Mouse (Mus musculus) lung, embryonic 14.5 days (tissue): ENCODE data around the gene Mlh1. TPM values are rescaled to one million over a fixed set of nuclear protein-coding genes. Genes with fewer than 3 reads are reported as not detected.
A peak's percentile ranks its signal among the peaks of the same experiment; 100 is the strongest.

Experiments used
- ATAC-seq: fragments of 200-750 bp; cut with Nextera tagmentation; 2 replicates; pipeline ENCODE4 v1.8.0; 2017; ENCODE audit warnings: mild to moderate bottlenecking, moderate TSS enrichment, moderate library complexity; ENCODE audit not compliant: insufficient read depth
- DNase-seq: peaks from one replicate; pipeline ENCODE4 v3.0.0-alpha.2; 2015
- H3K27ac ChIP-seq: fragments of 300-500 bp; sonication (generic); 2 replicates; pipeline ENCODE4 v1.5.1; 2014; ENCODE audit warnings: low read depth, mild to moderate bottlenecking, moderate library complexity
- H3K27me3 ChIP-seq: fragments of 300-500 bp; sonication (generic); 2 replicates; pipeline ENCODE4 v1.6.1; 2014; ENCODE audit warnings: low read length, control low read depth; ENCODE audit not compliant: insufficient read depth
- H3K36me3 ChIP-seq: fragments of 300-500 bp; sonication (generic); 2 replicates; pipeline ENCODE4 v1.6.1; 2014; ENCODE audit warnings: control low read depth; ENCODE audit not compliant: insufficient read depth
- H3K4me1 ChIP-seq: fragments of 300-500 bp; sonication (generic); 2 replicates; pipeline ENCODE4 v1.6.1; 2014; ENCODE audit warnings: antibody characterized with exemption, control low read depth; ENCODE audit not compliant: insufficient read depth
- H3K4me2 ChIP-seq: fragments of 300-500 bp; sonication (generic); 2 replicates; pipeline ENCODE4 v1.6.1; 2014; ENCODE audit warnings: mild to moderate bottlenecking
- H3K4me3 ChIP-seq: fragments of 300-500 bp; sonication (generic); 2 replicates; pipeline ENCODE4 v1.5.1; 2014; ENCODE audit warnings: low read depth, low read length
- H3K9ac ChIP-seq: fragments of 300-500 bp; sonication (generic); 2 replicates; pipeline ENCODE4 v1.6.1; 2014
- H3K9me3 ChIP-seq: fragments of 300-500 bp; sonication (generic); 2 replicates; pipeline ENCODE4 v1.6.1; 2016; ENCODE audit warnings: low read depth, low read length, control low read depth
- CTCF ChIP-seq: IDR thresholded peaks from 2 replicates; pipeline ENCODE4 v1.5.1; 2016; ENCODE audit warnings: antibody characterized with exemption, low read depth
- WGBS: fragments of 180-500 bp; shearing (Covaris S2); extraction: QIAGEN DNeasy Blood & Tissue Kit; methylation state at CpG from one replicate; pipeline ENCODE4 v1.1.7; 2014; 5-methylcytosine and 5-hydroxymethylcytosine counted together
- polyA plus RNA-seq: library from polyadenylated mRNA; unstranded; fragments of >200 nt; fragmentation: Nextera tagmentation; extraction: Ambion mirVana; gene quantifications from 2 replicates; pipeline ENCODE4 v1.2.1, GENCODE M21; 2014

Gene Mlh1
- polyA plus RNA-seq, 1 experiment from 2014 or later = 36.1 TPM

DNA sequence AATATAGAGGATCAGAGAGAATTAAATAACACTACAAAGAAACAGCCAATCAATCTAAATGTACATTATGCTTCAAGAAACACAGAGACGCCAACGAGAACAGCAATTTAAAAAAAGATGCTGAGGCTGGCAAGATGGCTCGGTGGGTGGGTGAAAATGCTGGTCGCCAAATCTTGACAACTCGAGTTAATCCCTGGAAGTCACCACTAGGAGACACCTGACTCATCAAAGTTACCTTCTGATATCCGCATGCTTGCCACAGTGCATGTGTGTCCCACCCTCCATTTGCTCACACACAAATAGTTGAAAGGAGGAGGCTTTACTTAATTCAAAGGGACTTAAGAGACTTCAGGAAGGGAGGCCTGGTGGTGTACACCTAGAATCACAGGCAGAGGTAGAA is 26.0 kb downstream of the Mlh1 start:
- DNase-seq (no peak), ATAC-seq (no peak)
- WGBS = 72% methylated on average over 6 of the region's 6 CpGs
- Histone ChIP-seq H3K27me3 (no peaks in the 10 kb centered on the region), H3K9ac (no peak overlapping the region), H3K36me3 (peaks cover 55% of the 10 kb centered on the region), H3K4me1 (no peaks in the 10 kb centered on the region), H3K9me3 (no peaks in the 10 kb centered on the region), H3K27ac (no peak overlapping the region), H3K4me3 (no peak overlapping the region), H3K4me2 (no peak overlapping the region)
- no peak for TF ChIP-seq CTCF

DNA sequence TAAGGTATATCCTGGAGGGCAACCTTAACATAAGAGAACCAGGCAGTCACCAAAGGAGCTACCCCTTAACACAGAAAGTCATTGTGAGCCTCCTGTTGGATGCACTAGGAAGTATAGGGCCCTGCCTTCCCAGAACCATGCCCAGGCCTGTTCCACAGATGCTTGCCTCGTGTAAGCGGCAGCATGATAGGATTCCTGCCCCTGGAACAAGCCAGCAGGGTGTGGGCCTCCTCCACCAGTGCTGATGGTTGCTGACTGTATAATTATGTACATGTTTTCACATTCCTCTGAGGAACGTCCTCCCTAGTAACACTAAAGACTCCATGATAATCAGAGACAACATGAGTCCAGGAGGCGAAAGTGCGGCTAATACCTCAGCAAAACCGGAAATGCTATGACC is 28.2 kb downstream of the Mlh1 start:
- Histone ChIP-seq H3K4me3 (no peak overlapping the region), H3K9ac (no peak overlapping the region), H3K36me3 (peaks cover 57% of the 10 kb centered on the region), H3K4me1 (no peaks in the 10 kb centered on the region), H3K27ac (no peak overlapping the region), H3K4me2 (no peak overlapping the region), H3K9me3 (no peaks in the 10 kb centered on the region), H3K27me3 (no peaks in the 10 kb centered on the region)
- 87% methylated on average over 6 of the region's 6 CpGs for WGBS
- ATAC-seq (no peak), DNase-seq (no peak)
- no peak for TF ChIP-seq CTCF

DNA sequence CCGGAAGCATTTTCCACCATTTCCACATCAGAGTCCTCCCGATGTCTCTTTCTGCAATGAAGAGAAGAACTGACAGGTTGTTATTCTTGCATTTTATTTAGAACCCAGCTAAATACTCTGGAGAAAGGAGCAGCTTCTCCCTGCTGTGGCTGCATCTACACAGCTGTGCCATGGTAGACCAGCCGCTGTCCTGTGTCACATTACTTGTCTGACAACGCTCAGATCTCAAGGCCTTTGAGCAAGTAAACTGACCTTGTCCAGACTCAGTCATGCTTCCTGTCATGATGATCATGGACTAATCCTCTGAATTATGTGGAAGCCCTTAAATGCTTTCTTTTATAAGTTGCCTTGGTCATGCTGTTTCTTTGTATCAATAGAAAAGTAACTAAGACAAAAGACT is 31.8 kb downstream of the Mlh1 start:
- no peak overlapping the region for H3K27ac ChIP-seq
- no peak overlapping the region for H3K9ac ChIP-seq
- H3K36me3 ChIP-seq = peaks cover 61% of the 10 kb centered on the region
- ATAC-seq (no peak), DNase-seq (no peak)
- no peak overlapping the region for H3K4me2 ChIP-seq
- no peaks in the 10 kb centered on the region for H3K4me1 ChIP-seq
- H3K4me3 ChIP-seq = no peak overlapping the region
- 83% methylated on average over 4 of the region's 4 CpGs for WGBS
- H3K9me3 ChIP-seq = no peaks in the 10 kb centered on the region
- TF ChIP-seq CTCF = no peak
- H3K27me3 ChIP-seq = no peaks in the 10 kb centered on the region

DNA sequence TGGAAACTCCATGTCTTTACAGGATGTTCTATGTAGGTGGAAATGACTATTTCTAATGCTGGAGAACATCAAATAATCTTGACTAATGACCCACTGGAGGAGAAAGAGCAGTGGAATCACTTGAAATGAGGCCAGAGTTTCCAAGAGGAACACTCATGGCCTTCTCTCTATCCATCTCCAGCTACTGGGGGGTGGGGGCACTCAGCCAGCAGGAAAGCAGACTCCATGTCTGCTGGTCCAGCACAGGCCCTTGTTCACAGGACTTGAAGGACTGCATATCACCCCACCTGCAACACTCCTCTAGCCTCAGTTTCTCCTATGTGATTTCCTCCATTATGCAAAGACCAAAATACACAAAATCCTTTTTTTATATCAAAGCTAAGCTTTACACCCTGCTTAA is 33.9 kb downstream of the Mlh1 start:
- DNase-seq (no peak), ATAC-seq (no peak)
- H3K4me2 ChIP-seq = no peak overlapping the region
- H3K36me3 ChIP-seq = peaks cover 74% of the 10 kb centered on the region
- no peak overlapping the region for H3K9ac ChIP-seq
- no peaks in the 10 kb centered on the region for H3K4me1 ChIP-seq
- H3K27ac ChIP-seq = no peak overlapping the region
- H3K27me3 ChIP-seq = no peaks in the 10 kb centered on the region
- no peaks in the 10 kb centered on the region for H3K9me3 ChIP-seq
- TF ChIP-seq CTCF = no peak
- H3K4me3 ChIP-seq = no peak overlapping the region

DNA sequence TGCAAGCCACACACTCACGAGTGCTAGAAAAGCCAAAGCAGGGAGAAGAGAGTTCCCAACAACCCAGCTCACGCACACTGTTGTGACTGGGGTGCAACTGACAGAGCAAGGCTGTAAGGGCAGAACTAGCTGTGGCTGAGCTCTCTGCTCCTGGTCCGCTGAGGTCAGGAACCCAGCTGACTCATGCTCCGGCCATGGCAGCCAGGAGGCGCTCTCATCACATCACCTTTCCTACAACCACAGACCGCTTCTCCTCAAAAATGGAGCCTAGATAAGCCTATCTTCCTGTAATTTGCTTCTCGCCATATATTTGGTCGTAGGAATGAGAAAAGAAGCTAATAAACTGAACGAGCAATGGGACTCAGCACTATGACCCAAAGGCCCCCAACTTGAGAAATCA is 36.9 kb downstream of the Mlh1 start:
- Histone ChIP-seq H3K4me3 (no peak overlapping the region), H3K36me3 (peaks cover 79% of the 10 kb centered on the region), H3K4me2 (no peak overlapping the region), H3K27ac (no peak overlapping the region), H3K9ac (no peak overlapping the region), H3K4me1 (no peaks in the 10 kb centered on the region), H3K9me3 (no peaks in the 10 kb centered on the region), H3K27me3 (no peaks in the 10 kb centered on the region)
- DNase-seq (no peak), ATAC-seq (no peak)
- peak; percentile 36 for TF ChIP-seq CTCF
- WGBS = 85% methylated on average over 9 of the region's 9 CpGs

DNA sequence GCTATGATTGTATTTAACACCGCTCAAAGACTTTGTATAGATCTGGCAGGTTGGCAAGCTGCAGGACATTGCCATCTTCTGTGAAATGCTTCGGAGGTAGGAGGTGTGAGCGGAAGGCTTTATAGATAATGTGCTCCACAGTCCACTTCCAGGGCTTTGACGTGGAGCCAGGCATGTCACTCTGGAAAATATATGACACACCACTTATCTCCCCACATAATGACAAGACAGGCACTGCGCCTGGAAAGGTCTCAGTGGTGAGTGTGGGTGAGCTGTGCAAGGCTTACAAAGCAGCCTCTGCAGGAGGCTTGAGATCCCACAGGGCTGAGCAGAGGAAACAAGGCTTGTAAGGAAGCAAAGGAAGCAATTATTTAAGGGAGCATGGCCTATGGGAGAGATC is 43.1 kb downstream of the Mlh1 start:
- ATAC-seq = no peak

DNA sequence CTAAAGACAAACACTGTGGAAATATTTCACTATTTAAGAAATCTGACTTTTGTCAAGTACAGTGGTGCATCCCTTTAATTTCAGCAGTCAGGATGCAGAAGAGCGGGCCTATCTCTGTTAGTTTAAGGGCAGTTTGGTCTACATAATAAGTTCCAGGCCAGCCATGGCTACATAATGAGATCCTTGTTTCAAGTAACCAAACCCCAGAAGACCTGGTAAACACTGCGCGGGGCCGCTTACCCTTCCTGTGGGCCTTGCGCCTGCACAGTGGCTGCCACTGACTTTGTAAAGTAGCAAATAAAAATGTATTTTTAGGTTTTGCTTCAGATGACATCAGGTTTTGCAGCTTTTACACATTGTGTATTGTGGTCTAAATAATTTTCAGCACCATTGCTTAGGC is 48.2 kb downstream of the Mlh1 start:
- no peak overlapping the region for H3K4me2 ChIP-seq
- ATAC-seq = no peak
- WGBS = 97% methylated on average over 5 of the region's 5 CpGs
- no peak for DNase-seq
- H3K4me1 ChIP-seq = no peaks in the 10 kb centered on the region
- no peaks in the 10 kb centered on the region for H3K9me3 ChIP-seq
- no peaks in the 10 kb centered on the region for H3K27me3 ChIP-seq
- TF ChIP-seq CTCF = no peak
- no peak overlapping the region for H3K27ac ChIP-seq
- no peak overlapping the region for H3K4me3 ChIP-seq
- H3K36me3 ChIP-seq = peaks cover 71% of the 10 kb centered on the region
- H3K9ac ChIP-seq = no peak overlapping the region

More for the DNA sequence above, 43.1 kb downstream of the Mlh1 start:
- H3K4me3 ChIP-seq = no peak overlapping the region
- no peak overlapping the region for H3K4me2 ChIP-seq
- DNase-seq = no peak
- no peaks in the 10 kb centered on the region for H3K9me3 ChIP-seq
- no peaks in the 10 kb centered on the region for H3K27me3 ChIP-seq
- no peak overlapping the region for H3K9ac ChIP-seq
- H3K36me3 ChIP-seq = peaks cover 87% of the 10 kb centered on the region
- TF ChIP-seq CTCF = no peak
- no peak overlapping the region for H3K27ac ChIP-seq
- H3K4me1 ChIP-seq = no peaks in the 10 kb centered on the region
- 63% methylated on average over 5 of the region's 5 CpGs for WGBS

DNA sequence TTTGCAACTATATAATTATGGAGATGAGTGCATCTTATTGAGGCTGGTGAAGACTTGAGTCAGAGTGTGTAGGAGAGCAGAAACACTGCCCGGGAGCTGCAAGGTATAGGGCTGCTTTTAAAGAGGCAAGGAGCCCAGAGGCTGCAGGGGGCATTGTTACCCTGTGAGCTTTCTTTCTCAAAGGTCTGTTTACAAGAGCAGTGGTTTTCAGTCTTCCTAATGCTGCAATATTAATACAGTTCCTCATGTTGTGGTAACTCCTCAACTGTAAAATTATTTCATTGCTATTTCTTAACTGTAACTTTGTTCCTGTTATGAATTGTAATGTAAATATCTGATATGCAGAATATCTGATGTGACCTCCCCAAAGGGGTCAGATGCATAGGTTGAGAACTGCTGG is 50.0 kb downstream of the Mlh1 start:
- no peak for ATAC-seq

More for the DNA sequence above, 50.0 kb downstream of the Mlh1 start:
- no peak overlapping the region for H3K4me3 ChIP-seq
- H3K27ac ChIP-seq = no peak overlapping the region
- peaks cover 62% of the 10 kb centered on the region for H3K36me3 ChIP-seq
- H3K4me2 ChIP-seq = no peak overlapping the region
- no peaks in the 10 kb centered on the region for H3K27me3 ChIP-seq
- H3K4me1 ChIP-seq = no peaks in the 10 kb centered on the region
- no peak overlapping the region for H3K9ac ChIP-seq
- no peak for TF ChIP-seq CTCF
- WGBS = 77% methylated on average over 1 of the region's 1 CpGs
- H3K9me3 ChIP-seq = no peaks in the 10 kb centered on the region
- DNase-seq = no peak
